Mouse (Mus musculus): ENCODE measurements around the gene Krtap9-5. TPM values are rescaled to one million over a fixed set of nuclear protein-coding genes. Genes with fewer than 3 reads are reported as not detected.

Gene Krtap9-5
- polyA plus RNA-seq, 1 experiment = not detected

DNA sequence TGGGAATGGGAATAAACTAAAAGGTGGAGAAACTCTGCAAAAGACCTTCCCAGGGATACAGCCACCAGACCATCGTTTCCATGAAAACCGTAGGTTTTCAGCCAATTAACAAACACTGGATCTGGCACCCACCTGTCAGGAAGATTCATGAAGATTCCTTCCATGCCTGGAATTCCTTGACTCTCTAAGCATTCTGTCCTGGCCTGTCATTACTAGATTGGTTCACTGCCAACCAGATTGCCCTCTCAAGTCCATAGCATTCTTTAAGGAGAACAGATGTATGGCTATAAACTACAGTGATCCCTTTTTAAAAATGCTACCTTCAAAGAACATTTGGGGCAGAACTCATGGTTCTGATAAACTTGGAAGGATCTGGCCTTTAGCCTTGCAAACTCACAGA lies 17.7 kb downstream of the Krtap9-5 start:
- H3K27ac ChIP-seq (ENCODE audit: insufficient read depth, low read length) = no peak overlapping the region
- H3K4me1 ChIP-seq (ENCODE audit: control insufficient read depth, insufficient read depth, low read length) = no peaks in the 10 kb centered on the region
- TF ChIP-seq POLR2A (IDR thresholded peaks at IDR 0.05; ENCODE audit: insufficient read depth, low read length) (no peak), EP300 (IDR thresholded peaks at IDR 0.05; ENCODE audit: insufficient read depth, low read depth, low read length) (no peak), CTCF (IDR thresholded peaks at IDR 0.05; ENCODE audit: low read depth, low read length) (no peak)
- no peaks in the 10 kb centered on the region for H3K36me3 ChIP-seq (ENCODE audit: control insufficient read depth, insufficient read depth, low read length, poor library complexity, severe bottlenecking)
- H3K9ac ChIP-seq (ENCODE audit: low read depth, poor library complexity, severe bottlenecking) = no peak overlapping the region
- H3K4me3 ChIP-seq (ENCODE audit: low read depth, low read length) = no peak overlapping the region
- H3K9me3 ChIP-seq (replicated peaks; ENCODE audit: control insufficient read depth, insufficient read depth, low read length, poor library complexity, severe bottlenecking) = no peaks in the 10 kb centered on the region
- no peaks in the 10 kb centered on the region for H3K27me3 ChIP-seq (ENCODE audit: control insufficient read depth, insufficient read depth, low read length, poor library complexity, severe bottlenecking)

DNA sequence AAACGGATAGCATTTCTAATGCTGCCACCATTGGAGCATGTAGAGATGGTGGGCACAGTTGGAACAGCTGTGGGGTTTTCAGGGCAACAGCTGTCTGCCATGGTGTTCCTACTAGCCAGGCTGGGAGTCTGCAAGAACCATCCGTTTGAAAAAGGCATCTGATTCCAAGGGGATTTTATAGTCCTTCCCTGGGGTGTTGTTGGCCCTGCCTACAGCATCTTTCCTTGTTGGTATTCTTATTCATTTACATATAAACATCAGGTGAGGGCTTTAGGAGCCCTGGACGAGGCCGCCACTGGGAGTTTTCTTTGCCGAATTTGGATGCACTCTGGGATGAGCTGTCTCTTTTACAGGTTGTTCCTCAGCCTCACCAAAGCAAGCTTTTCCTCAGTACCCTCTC lies 30.7 kb downstream of the Krtap9-5 start, which contains the start of gene Krtap29-1:
Gene Krtap29-1 (minus strand): TSS at position 101 of the 400 bp plus-strand sequence.
- Histone ChIP-seq H3K9ac (ENCODE audit: low read depth, poor library complexity, severe bottlenecking) (no peak within 1 kb of the TSS), H3K9me3 (replicated peaks; ENCODE audit: control insufficient read depth, insufficient read depth, low read length, poor library complexity, severe bottlenecking) (no peaks in the 10 kb centered on the region), H3K4me1 (ENCODE audit: control insufficient read depth, insufficient read depth, low read length) (no peaks in the 10 kb centered on the region), H3K4me3 (ENCODE audit: low read depth, low read length) (no peak within 1 kb of the TSS), H3K27ac (ENCODE audit: insufficient read depth, low read length) (no peak within 1 kb of the TSS), H3K36me3 (ENCODE audit: control insufficient read depth, insufficient read depth, low read length, poor library complexity, severe bottlenecking) (no peaks in the 10 kb centered on the region), H3K27me3 (ENCODE audit: control insufficient read depth, insufficient read depth, low read length, poor library complexity, severe bottlenecking) (no peaks in the 10 kb centered on the region; the same call in 1 of the 2 replicates)
- TF ChIP-seq EP300 (IDR thresholded peaks at IDR 0.05; ENCODE audit: insufficient read depth, low read depth, low read length) (no peak), CTCF (IDR thresholded peaks at IDR 0.05; ENCODE audit: low read depth, low read length) (no peak), POLR2A (IDR thresholded peaks at IDR 0.05; ENCODE audit: insufficient read depth, low read length) (no peak)

- H3K36me3 ChIP-seq (ENCODE audit: control insufficient read depth, insufficient read depth, low read length, poor library complexity, severe bottlenecking) = no peaks in the 10 kb centered on the region
- H3K4me3 ChIP-seq (ENCODE audit: low read depth, low read length) = no peak overlapping the region
- H3K27me3 ChIP-seq (ENCODE audit: control insufficient read depth, insufficient read depth, low read length, poor library complexity, severe bottlenecking) = no peaks in the 10 kb centered on the region; the same call in 1 of the 2 replicates
- H3K27ac ChIP-seq (ENCODE audit: insufficient read depth, low read length) = no peak overlapping the region
- TF ChIP-seq EP300 (IDR thresholded peaks at IDR 0.05; ENCODE audit: insufficient read depth, low read depth, low read length) (no peak), POLR2A (IDR thresholded peaks at IDR 0.05; ENCODE audit: insufficient read depth, low read length) (no peak), CTCF (IDR thresholded peaks at IDR 0.05; ENCODE audit: low read depth, low read length) (no peak)
- no peaks in the 10 kb centered on the region for H3K4me1 ChIP-seq (ENCODE audit: control insufficient read depth, insufficient read depth, low read length)
- no peaks in the 10 kb centered on the region for H3K9me3 ChIP-seq (replicated peaks; ENCODE audit: control insufficient read depth, insufficient read depth, low read length, poor library complexity, severe bottlenecking)
- H3K9ac ChIP-seq (ENCODE audit: low read depth, poor library complexity, severe bottlenecking) = no peak overlapping the region
These were observed 34.5 kb downstream of the Krtap9-5 start for GRCm38 (mm10) chr11:99982731-99983130.

DNA sequence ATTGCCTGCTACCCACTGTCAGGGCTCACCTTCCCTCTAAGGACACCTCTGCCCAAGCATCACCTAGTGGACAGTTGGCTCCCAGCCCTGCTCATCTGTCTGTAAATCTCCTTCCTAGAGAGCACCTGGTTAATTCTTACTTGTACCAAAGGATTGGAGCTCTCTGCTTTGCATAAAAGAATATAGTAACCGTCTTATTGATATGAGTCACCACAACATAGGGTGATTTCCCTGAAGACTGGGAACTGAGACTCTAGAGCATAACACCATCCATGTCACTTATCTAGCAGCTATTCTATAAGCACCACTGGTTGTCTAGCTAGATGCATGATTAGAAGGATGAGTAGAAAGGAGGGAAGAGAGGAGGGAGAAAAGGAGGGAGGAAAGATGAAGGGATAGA lies 35.2 kb downstream of the Krtap9-5 start:
- Histone ChIP-seq H3K4me1 (ENCODE audit: control insufficient read depth, insufficient read depth, low read length) (no peaks in the 10 kb centered on the region), H3K4me3 (ENCODE audit: low read depth, low read length) (no peak overlapping the region), H3K9me3 (replicated peaks; ENCODE audit: control insufficient read depth, insufficient read depth, low read length, poor library complexity, severe bottlenecking) (no peaks in the 10 kb centered on the region), H3K27me3 (ENCODE audit: control insufficient read depth, insufficient read depth, low read length, poor library complexity, severe bottlenecking) (no peaks in the 10 kb centered on the region; the same call in 1 of the 2 replicates), H3K9ac (ENCODE audit: low read depth, poor library complexity, severe bottlenecking) (no peak overlapping the region), H3K27ac (ENCODE audit: insufficient read depth, low read length) (no peak overlapping the region), H3K36me3 (ENCODE audit: control insufficient read depth, insufficient read depth, low read length, poor library complexity, severe bottlenecking) (no peaks in the 10 kb centered on the region)
- TF ChIP-seq CTCF (IDR thresholded peaks at IDR 0.05; ENCODE audit: low read depth, low read length) (no peak), POLR2A (IDR thresholded peaks at IDR 0.05; ENCODE audit: insufficient read depth, low read length) (no peak), EP300 (IDR thresholded peaks at IDR 0.05; ENCODE audit: insufficient read depth, low read depth, low read length) (no peak)

DNA sequence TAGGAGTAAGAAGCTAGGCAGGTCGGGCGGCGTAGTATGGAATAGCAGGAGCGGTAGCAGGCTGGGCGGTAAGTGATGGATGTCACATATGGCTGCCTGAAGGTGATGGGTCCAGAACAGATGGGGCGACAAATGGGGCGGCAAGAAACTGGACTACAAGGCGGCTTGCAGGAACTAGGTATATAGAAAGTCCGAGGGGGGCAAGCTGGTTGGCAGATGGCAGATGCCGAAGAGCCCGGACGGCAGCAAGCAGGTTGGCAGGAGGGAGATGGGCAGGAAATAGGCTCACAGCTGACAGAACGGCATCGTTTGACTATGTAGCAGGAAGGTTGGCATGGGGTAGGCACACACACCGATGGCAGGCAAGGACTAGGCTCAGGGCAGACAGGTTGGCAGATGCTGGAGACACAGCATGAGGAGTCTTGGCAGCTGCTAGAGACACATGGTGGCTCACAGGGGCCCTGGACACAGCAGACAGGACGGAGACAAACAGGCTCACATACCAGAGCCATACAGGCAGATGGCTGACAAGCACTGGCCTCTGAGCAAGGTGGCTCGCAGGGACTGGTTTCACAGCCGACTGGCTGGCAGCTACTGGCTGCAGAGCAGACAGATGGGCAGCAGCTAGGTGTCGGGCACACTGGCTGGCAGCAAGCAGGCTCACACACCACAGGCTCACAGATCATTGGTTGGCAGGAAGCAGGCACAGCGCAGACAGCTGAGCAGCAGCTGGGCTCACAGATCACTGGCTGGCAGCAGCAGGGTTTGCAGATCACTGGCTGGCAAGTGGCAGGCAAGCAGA lies 37.2 kb downstream of the Krtap9-5 start:
- H3K36me3 ChIP-seq (ENCODE audit: control insufficient read depth, insufficient read depth, low read length, poor library complexity, severe bottlenecking) = no peaks in the 10 kb centered on the region
- no peak overlapping the region for H3K9ac ChIP-seq (ENCODE audit: low read depth, poor library complexity, severe bottlenecking)
- no peak overlapping the region for H3K27ac ChIP-seq (ENCODE audit: insufficient read depth, low read length)
- no peaks in the 10 kb centered on the region for H3K9me3 ChIP-seq (replicated peaks; ENCODE audit: control insufficient read depth, insufficient read depth, low read length, poor library complexity, severe bottlenecking)
- H3K4me3 ChIP-seq (ENCODE audit: low read depth, low read length) = no peak overlapping the region
- no peaks in the 10 kb centered on the region for H3K4me1 ChIP-seq (ENCODE audit: control insufficient read depth, insufficient read depth, low read length)
- H3K27me3 ChIP-seq (ENCODE audit: control insufficient read depth, insufficient read depth, low read length, poor library complexity, severe bottlenecking) = no peaks in the 10 kb centered on the region; the same call in 1 of the 2 replicates
- no peak for TF ChIP-seq CTCF (IDR thresholded peaks at IDR 0.05; ENCODE audit: low read depth, low read length)
- TF ChIP-seq EP300 (IDR thresholded peaks at IDR 0.05; ENCODE audit: insufficient read depth, low read depth, low read length) = no peak
- no peak for TF ChIP-seq POLR2A (IDR thresholded peaks at IDR 0.05; ENCODE audit: insufficient read depth, low read length)

DNA sequence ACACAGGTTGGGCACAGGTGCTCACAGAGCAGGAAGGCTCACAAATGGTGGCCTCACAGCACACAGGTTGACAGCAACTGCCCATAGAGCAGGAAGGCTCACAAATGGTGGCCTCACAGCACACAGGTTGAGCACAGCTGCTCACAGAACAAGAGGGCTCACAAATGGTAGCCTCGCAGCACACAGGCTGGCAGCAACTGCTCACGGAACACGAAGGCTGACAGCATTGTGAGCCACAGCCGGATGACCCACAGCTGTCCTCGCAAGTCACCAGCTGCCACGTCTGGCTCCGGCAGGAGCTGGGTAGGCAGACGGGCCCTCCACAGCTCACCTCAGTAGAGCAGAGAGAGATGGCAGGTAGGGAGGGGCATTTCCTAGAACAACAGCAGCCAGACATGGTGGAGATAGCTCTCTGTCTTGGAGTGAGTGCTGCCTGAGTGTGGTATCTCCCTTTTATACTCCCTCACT lies 37.9 kb downstream of the Krtap9-5 start, which contains the start of gene Krtap16-1:
Gene Krtap16-1 (minus strand): TSS at position 418 of the 468 bp plus-strand sequence.
- no peak within 1 kb of the TSS for H3K4me3 ChIP-seq (ENCODE audit: low read depth, low read length)
- no peaks in the 10 kb centered on the region; the same call in 1 of the 2 replicates for H3K27me3 ChIP-seq (ENCODE audit: control insufficient read depth, insufficient read depth, low read length, poor library complexity, severe bottlenecking)
- no peak within 1 kb of the TSS for H3K9ac ChIP-seq (ENCODE audit: low read depth, poor library complexity, severe bottlenecking)
- no peak within 1 kb of the TSS for H3K27ac ChIP-seq (ENCODE audit: insufficient read depth, low read length)
- TF ChIP-seq POLR2A (IDR thresholded peaks at IDR 0.05; ENCODE audit: insufficient read depth, low read length) = no peak
- no peak for TF ChIP-seq EP300 (IDR thresholded peaks at IDR 0.05; ENCODE audit: insufficient read depth, low read depth, low read length)
- no peaks in the 10 kb centered on the region for H3K9me3 ChIP-seq (replicated peaks; ENCODE audit: control insufficient read depth, insufficient read depth, low read length, poor library complexity, severe bottlenecking)
- H3K4me1 ChIP-seq (ENCODE audit: control insufficient read depth, insufficient read depth, low read length) = no peaks in the 10 kb centered on the region
- H3K36me3 ChIP-seq (ENCODE audit: control insufficient read depth, insufficient read depth, low read length, poor library complexity, severe bottlenecking) = no peaks in the 10 kb centered on the region

Measured in ES-Bruce4 (cell line).